In the genomic region with DNA sequence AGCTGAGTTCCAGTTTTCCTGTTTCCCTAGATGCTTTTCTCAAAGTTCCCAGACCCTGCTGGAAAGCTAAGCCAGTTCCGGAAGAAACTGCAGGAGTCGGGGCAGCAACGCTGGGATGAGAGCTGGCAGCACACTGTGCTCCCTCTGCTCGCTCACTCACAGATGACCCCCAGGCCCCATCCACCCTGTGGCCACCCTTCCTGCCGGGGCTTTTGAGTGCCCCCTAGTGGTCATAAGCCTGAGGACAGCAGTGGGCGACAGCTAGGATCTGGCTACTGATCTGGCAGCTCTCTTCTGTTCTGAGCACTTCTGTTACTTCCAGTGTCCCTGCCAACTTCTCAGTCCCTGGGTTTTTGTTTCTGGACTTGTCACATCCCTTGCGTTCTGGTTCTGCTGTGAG, we compare ENCODE assay signal across 9 mouse cellular contexts. TPM values are rescaled to one million over a fixed set of nuclear protein-coding genes. Genes with fewer than 3 reads are reported as not detected.
A peak's percentile ranks its signal among the peaks of the same experiment; 100 is the strongest.
DNase-seq lines count a peak whose midpoint lies in the region; ATAC-seq and TF ChIP-seq lines count a peak whose summit lies in the region.
"Had no signal": no experiment of that assay in that cellular context is flagged by ENCODE, and none has a peak within 500 bp of the region (broad histone marks: within the 10 kb centered on the region; RNA-seq: fewer than 3 reads in every experiment).

No protein-coding gene starts in this region.

- no peaks in the 10 kb centered on the region for H3K79me2 ChIP-seq in MEL (ENCODE audit: control insufficient read depth, insufficient read depth, low read length, poor library complexity)

- ATAC-seq in liver, embryonic 12.5 days, result peak; percentile 54; the same call in 1 of the 2 replicates
- peak; percentile 74; the same call in 1 of the 2 replicates for ATAC-seq in neural tube, embryonic 13.5 days (ENCODE audit: low read depth)

- no peak for TF ChIP-seq EP300 in MEL (IDR thresholded peaks at IDR 0.05; ENCODE audit: low read depth in 1 of 2, low read length in 2 of 2)

- TF ChIP-seq POLR2A in MEL (IDR thresholded peaks at IDR 0.05; ENCODE audit: control insufficient read depth in 1 of 2, insufficient read depth in 1 of 2, low read depth in 1 of 2, low read length in 2 of 2, poor library complexity in 1 of 2), result no peak

- H3K4me2 ChIP-seq in liver, embryonic 12.5 days, result no peak overlapping the region
- no peak overlapping the region for H3K4me2 ChIP-seq in neural tube, embryonic 13.5 days

- TF ChIP-seq RAD21 in MEL (IDR thresholded peaks at IDR 0.05; ENCODE audit: low read depth, low read length), result peak; percentile 51

- intact Hi-C loops in gastrocnemius, postnatal 14 days (cut with DNase I; ENCODE audit: low total_unique reads), result loop anchor here (2.0 kb wide), 1 partner anchor 42 kb away; no protein-coding TSS in a partner anchor

- H3K4me3 ChIP-seq in MEL (ENCODE audit: control insufficient read depth in 1 of 2, insufficient read depth in 1 of 2, low read depth in 2 of 2, low read length in 2 of 2), result no peak overlapping the region
- no peak overlapping the region for H3K4me3 ChIP-seq in liver, embryonic 12.5 days
- no peak overlapping the region for H3K4me3 ChIP-seq in neural tube, embryonic 13.5 days
- H3K4me3 ChIP-seq: erythroblast, embryonic 14.5 days had no signal

- peak; percentile 77 to 95 (median 92) for TF ChIP-seq CTCF in MEL (IDR thresholded peaks at IDR 0.05 in 2 of 3, conservative IDR thresholded peaks at IDR 0.05 in 1 of 3; ENCODE audit: control insufficient read depth in 1 of 3, insufficient read depth in 1 of 3, low read depth in 2 of 3, low read length in 3 of 3, poor library complexity in 1 of 3, severe bottlenecking in 1 of 3)

- no peak overlapping the region for H3K9ac ChIP-seq in MEL (ENCODE audit: control insufficient read depth, low read depth, low read length, poor library complexity, severe bottlenecking)
- H3K9ac ChIP-seq in liver, embryonic 12.5 days, result no peak overlapping the region
- no peak overlapping the region for H3K9ac ChIP-seq in neural tube, embryonic 13.5 days

- WGBS in liver, embryonic 12.5 days (ENCODE audit: insufficient replicate concordance), result 41% methylated on average over 7 of the region's 7 CpGs
- 46% methylated on average over 7 of the region's 7 CpGs for WGBS in neural tube, embryonic 13.5 days

- no peaks in the 10 kb centered on the region for H3K27me3 ChIP-seq in MEL (ENCODE audit: control insufficient read depth in 1 of 2, insufficient read depth in 2 of 2, low read length in 2 of 2)
- no peaks in the 10 kb centered on the region for H3K27me3 ChIP-seq in liver, embryonic 12.5 days (replicated peaks)
- no peaks in the 10 kb centered on the region for H3K27me3 ChIP-seq in neural tube, embryonic 13.5 days

- H3K9me3 ChIP-seq in MEL (replicated peaks; ENCODE audit: insufficient read depth, low read length), result no peaks in the 10 kb centered on the region
- no peaks in the 10 kb centered on the region for H3K9me3 ChIP-seq in liver, embryonic 12.5 days (replicated peaks)
- no peaks in the 10 kb centered on the region for H3K9me3 ChIP-seq in neural tube, embryonic 13.5 days

- H3K36me3 ChIP-seq in MEL (ENCODE audit: control insufficient read depth in 1 of 2, insufficient read depth in 2 of 2, low read length in 2 of 2), result peaks cover 0 to 2% of the 10 kb centered on the region in 2 experiments; a peak in 2 of 4 replicates
- peaks cover 91% of the 10 kb centered on the region for H3K36me3 ChIP-seq in liver, embryonic 12.5 days
- H3K36me3 ChIP-seq in neural tube, embryonic 13.5 days, result peaks cover 88% of the 10 kb centered on the region

- no peaks in the 10 kb centered on the region for H3K4me1 ChIP-seq in MEL (ENCODE audit: control insufficient read depth in 1 of 2, insufficient read depth in 2 of 2, low read length in 2 of 2)
- H3K4me1 ChIP-seq in liver, embryonic 12.5 days, result no peaks in the 10 kb centered on the region
- no peaks in the 10 kb centered on the region for H3K4me1 ChIP-seq in neural tube, embryonic 13.5 days (replicated peaks)

- DNase-seq in 3T3-L1 (ENCODE audit: low read depth, low spot score), result peak; percentile 78
- peak; percentile 70 for DNase-seq in MEL (ENCODE audit: low read depth, low spot score)
- DNase-seq in cerebellum, adult 9-11 months, result peak; percentile 43
- peak; percentile 72 for DNase-seq in gastrocnemius, postnatal 14 days
- peak; percentile 75 for DNase-seq in kidney, adult 18-20 months
- DNase-seq in thymus, postnatal 14 days, result peak; percentile 65

- H3K27ac ChIP-seq in MEL (ENCODE audit: control insufficient read depth, low read depth, low read length), result no peak overlapping the region
- H3K27ac ChIP-seq in liver, embryonic 12.5 days, result no peak overlapping the region
- H3K27ac ChIP-seq in neural tube, embryonic 13.5 days (replicated peaks), result no peak overlapping the region

TF ChIP-seq in MEL, 35 proteins besides CTCF, POLR2A, EP300 and RAD21:
- TF ChIP-seq SMC3 (IDR thresholded peaks at IDR 0.05; ENCODE audit: low read depth, low read length) (peak; percentile 60), MYB (IDR thresholded peaks at IDR 0.05; ENCODE audit: low read depth, low read length) (no peak)

RNA-seq across cellular contexts. Expression of gene Alg1, which starts 11.0 kb away (rescaled TPM):
- 38.2 and 46.4 TPM in 2 replicates for total RNA-seq in MEL (2012; rRNA removed)
- polyA plus RNA-seq in MEL (2012; ENCODE audit: insufficient read depth in 1 of 2, insufficient read length in 2 of 2, low read depth in 1 of 2, low replicate concordance in 2 of 2, missing spikeins in 1 of 2), result 10 to 100 TPM in 1 of 2 experiments, not detected in 1; 42.9 TPM
- total RNA-seq in gastrocnemius, postnatal 14 days (2021), result 10 to 100 TPM; 10.2 to 11.2 TPM
- polyA plus RNA-seq in liver, embryonic 12.5 days (2016; fragmentation: Nextera tagmentation; extraction: Ambion mirVana), result 17.3 and 18.5 TPM in 2 replicates
- polyA plus RNA-seq in neural tube, embryonic 13.5 days (2015; fragmentation: Nextera tagmentation; extraction: Ambion mirVana), result 35.2 and 36.6 TPM in 2 replicates

RNA-seq across cellular contexts. Expression of gene Eef2kmt, which starts 11.4 kb away (rescaled TPM):
- 21.4 and 26.4 TPM in 2 replicates for total RNA-seq in MEL (2012; rRNA removed)
- 10 to 100 TPM in 1 of 2 experiments, not detected in 1; 48.6 TPM for polyA plus RNA-seq in MEL (2012; ENCODE audit: insufficient read depth in 1 of 2, insufficient read length in 2 of 2, low read depth in 1 of 2, low replicate concordance in 2 of 2, missing spikeins in 1 of 2)
- 1 to 10 TPM; 8.1 to 9.6 TPM for total RNA-seq in gastrocnemius, postnatal 14 days (2021)
- polyA plus RNA-seq in liver, embryonic 12.5 days (2016; fragmentation: Nextera tagmentation; extraction: Ambion mirVana), result 16.1 and 16.5 TPM in 2 replicates
- polyA plus RNA-seq in neural tube, embryonic 13.5 days (2015; fragmentation: Nextera tagmentation; extraction: Ambion mirVana), result 5.5 and 8.8 TPM in 2 replicates

RNA-seq across cellular contexts. Expression of gene AU021092, which starts 22.3 kb away (rescaled TPM):
- not detected in 2 replicates for total RNA-seq in MEL (2012; rRNA removed)
- not detected for polyA plus RNA-seq in MEL (2012; ENCODE audit: insufficient read depth in 1 of 2, insufficient read length in 2 of 2, low read depth in 1 of 2, low replicate concordance in 2 of 2, missing spikeins in 1 of 2)
- 1 to 10 TPM; 6.8 to 8.6 TPM for total RNA-seq in gastrocnemius, postnatal 14 days (2021)
- polyA plus RNA-seq in liver, embryonic 12.5 days (2016; fragmentation: Nextera tagmentation; extraction: Ambion mirVana), result 0.43 and 0.57 TPM in 2 replicates
- 9.9 and 10.9 TPM in 2 replicates for polyA plus RNA-seq in neural tube, embryonic 13.5 days (2015; fragmentation: Nextera tagmentation; extraction: Ambion mirVana)
- polyA plus RNA-seq: erythroblast, embryonic 14.5 days had no signal

RNA-seq across cellular contexts. Expression of gene Nagpa, which starts 40.6 kb away (rescaled TPM):
- 34.0 and 34.5 TPM in 2 replicates for total RNA-seq in MEL (2012; rRNA removed)
- 10 to 100 TPM in 1 of 2 experiments, not detected in 1; 60.5 TPM for polyA plus RNA-seq in MEL (2012; ENCODE audit: insufficient read depth in 1 of 2, insufficient read length in 2 of 2, low read depth in 1 of 2, low replicate concordance in 2 of 2, missing spikeins in 1 of 2)
- total RNA-seq in gastrocnemius, postnatal 14 days (2021), result 1 to 10 TPM; 6.8 to 7.2 TPM
- 19.3 and 19.4 TPM in 2 replicates for polyA plus RNA-seq in liver, embryonic 12.5 days (2016; fragmentation: Nextera tagmentation; extraction: Ambion mirVana)
- 11.0 and 11.9 TPM in 2 replicates for polyA plus RNA-seq in neural tube, embryonic 13.5 days (2015; fragmentation: Nextera tagmentation; extraction: Ambion mirVana)
